Mouse (Mus musculus): ENCODE measurements around the gene Snph.

DNA sequence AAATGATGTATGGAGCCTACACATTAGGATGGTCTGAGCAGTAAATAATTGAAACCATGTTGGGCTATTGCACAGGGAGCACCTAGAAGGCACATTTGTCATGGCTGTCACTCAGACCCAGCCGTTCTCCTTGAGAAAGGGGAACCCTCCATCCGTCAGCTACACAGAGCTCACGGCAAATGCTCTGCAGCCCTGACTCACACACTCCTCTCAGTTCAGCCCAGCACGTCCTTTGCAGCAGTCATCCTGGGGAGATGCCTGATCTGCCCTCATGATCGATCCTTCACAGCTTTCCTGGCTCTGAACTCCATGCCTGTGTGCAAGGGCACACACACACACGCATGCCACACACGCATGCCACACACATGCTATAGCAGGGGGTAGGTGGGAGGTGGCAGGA is 3.1 kb downstream of the Snph start:
- TF ChIP-seq EP300 (IDR thresholded peaks at IDR 0.05; ENCODE audit: low read depth) (no peak), CTCF (IDR thresholded peaks at IDR 0.05; ENCODE audit: low read depth) (no peak)
